Mouse (Mus musculus) Patski (cell line): ENCODE measurements around the gene Ahdc1. TPM values are rescaled to one million over a fixed set of nuclear protein-coding genes. Genes with fewer than 3 reads are reported as not detected.

Source experiments
- ATAC-seq: fragments of 100-300 bp; one replicate; pipeline ENCODE4 v1.8.0; 2021
- CTCF ChIA-PET: fragments of 350-600 bp; sonication (Branson Sonifier 250); formaldehyde crosslinking; loops from one replicate; lab custom pipeline; 2022; ENCODE audit warnings: inconsistent platforms; lab: Charles Lee
- POLR2A ChIA-PET: fragments of 350-600 bp; sonication (Branson Sonifier 250); formaldehyde crosslinking; loops from one replicate; lab custom pipeline; 2022; ENCODE audit warnings: antibody characterized with exemption, inconsistent platforms; lab: Charles Lee
- DNase-seq: peaks from one replicate; pipeline ENCODE4 v3.0.0-alpha.2; 2011; ENCODE audit warnings: low read depth, low spot score
- H3K27me3 ChIP-seq: fragments of 371-371 bp; one replicate; pipeline ENCODE4 v1.5.1; 2021
- CTCF ChIP-seq: fragments of 100-300 bp; IDR thresholded peaks from one replicate; pipeline ENCODE4 v1.5.1; 2021
- in situ Hi-C: fragments of 300-500 bp; cut with MboI; formaldehyde crosslinking; loops from 3 replicates; pipeline ENCODE4 v1.11.1; 2018; ENCODE audit warnings: low pct_unique_long_range_greater_than_20kb, mixed read lengths
- polyA plus RNA-seq: library from polyadenylated mRNA; unstranded; gene quantifications from one replicate; pipeline ENCODE4 v1.2.3, GENCODE M21; 2021

Ahdc1 gene
- polyA plus RNA-seq, 1 experiment from 2014 or later = 25.6 TPM

DNA sequence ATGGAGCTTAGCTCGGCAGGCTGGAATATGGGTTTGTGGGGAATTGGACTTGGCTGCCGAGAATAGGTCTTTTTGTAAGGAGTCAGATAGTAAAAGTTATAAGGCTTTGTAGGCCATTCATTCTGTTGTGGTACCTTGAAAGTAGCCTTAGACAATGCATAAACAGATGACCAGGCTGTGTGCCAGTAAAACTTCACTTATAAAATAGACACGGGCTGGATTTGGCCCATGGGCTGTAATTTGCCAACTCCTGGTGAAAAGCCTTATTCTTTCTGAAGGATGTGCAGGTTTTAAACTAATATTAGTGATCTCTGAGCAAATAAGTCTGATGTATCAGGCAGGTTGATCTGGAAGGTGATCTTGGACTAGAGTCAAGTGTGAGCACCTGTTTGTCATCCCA lies 24.9 kb downstream of the Ahdc1 start:
- ATAC-seq (no peak), DNase-seq (no peak)
- CTCF ChIA-PET = no interaction called here
- TF ChIP-seq CTCF = no peak
- in situ Hi-C loops = no loop called here
- no peaks in the 10 kb centered on the region for H3K27me3 ChIP-seq
- POLR2A ChIA-PET = no interaction called here

DNA sequence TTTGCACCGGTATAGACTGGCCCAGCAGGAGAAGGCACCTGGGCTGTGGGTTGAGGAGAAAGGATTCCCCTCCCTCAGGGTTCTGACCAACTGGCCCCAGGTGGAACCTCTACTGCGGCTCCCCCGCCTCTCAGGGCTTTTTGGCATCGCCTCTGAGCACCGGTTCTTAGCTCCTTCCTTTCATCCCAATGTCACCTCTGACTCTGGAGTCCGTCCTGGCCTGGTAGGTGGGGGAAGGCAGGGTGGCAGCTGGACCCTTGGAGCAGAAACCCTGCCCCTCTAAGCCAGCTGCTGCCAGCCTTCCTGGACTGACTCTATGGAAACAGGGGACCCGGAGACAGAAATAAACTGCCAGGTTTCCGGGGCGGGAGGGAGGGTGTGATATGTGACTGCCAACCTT lies 26.2 kb downstream of the Ahdc1 start:
- ChIA-PET CTCF (no interaction called here), POLR2A (interaction anchor here (0.5 kb wide), 1 partner anchor 15 kb away, joined by 5 read pairs; no protein-coding TSS in a partner anchor)
- in situ Hi-C loops = no loop called here
- no peaks in the 10 kb centered on the region for H3K27me3 ChIP-seq
- no peak for ATAC-seq
- no peak for TF ChIP-seq CTCF
- no peak for DNase-seq

DNA sequence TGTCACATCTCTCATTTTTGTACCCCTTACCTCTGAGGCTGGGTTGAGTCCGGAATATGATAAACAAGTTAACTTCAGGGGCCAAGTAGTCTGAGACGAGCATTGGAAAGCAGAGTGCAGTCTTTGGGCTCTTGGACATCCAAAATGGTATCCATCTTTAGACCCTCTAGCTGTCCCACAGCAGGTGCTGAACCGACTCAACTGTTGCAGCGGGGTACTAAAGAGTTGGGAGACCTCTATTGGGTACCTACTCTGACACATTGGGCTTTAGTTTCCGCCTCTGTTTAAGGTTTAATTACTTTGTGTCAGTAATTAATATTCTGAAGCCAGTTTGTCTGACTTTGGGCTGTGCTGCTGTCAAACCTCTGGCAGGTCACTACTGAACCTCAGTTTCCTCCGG lies 26.7 kb downstream of the Ahdc1 start:
- CTCF ChIA-PET = no interaction called here
- in situ Hi-C loops = no loop called here

DNA sequence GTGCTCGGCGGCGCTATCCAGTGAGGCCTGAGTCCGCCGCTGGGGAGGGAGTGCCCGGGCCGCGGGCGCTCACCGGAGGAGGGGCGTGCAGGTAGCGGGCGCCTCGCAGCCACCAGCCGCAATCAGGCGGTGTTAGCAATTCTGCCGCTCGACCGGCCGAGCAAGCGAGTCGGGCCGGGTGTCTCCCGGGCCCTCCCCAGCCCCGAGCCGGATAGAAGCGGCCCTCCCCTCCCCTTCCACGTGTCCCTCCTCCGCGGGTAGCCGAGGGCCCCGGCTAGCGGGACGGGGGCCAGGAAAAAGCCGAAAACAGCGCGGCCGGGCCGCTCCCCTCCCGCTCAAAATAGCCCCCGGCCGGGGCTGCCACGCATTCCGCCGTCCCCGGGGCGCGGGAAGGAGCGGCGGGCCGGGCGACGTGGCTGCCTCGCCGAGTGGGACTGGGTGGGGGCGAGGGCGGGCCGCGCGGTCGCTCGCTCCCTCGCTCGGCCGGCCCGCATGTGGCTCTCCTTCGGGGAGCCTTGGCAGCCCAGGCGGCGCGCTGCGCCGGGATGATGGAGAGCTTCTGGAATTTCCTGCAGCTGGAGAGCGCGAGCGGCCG lies 27.6 kb downstream of the Ahdc1 start:
- no peaks in the 10 kb centered on the region for H3K27me3 ChIP-seq
- TF ChIP-seq CTCF = no peak
- in situ Hi-C loops = no loop called here
- ATAC-seq = peak; percentile 45
- CTCF ChIA-PET = no interaction called here
- DNase-seq = no peak
- POLR2A ChIA-PET = interaction anchor here (0.6 kb wide), 1 partner anchor 616 kb away, joined by 3 read pairs; no protein-coding TSS in a partner anchor

More for the DNA sequence above, 26.7 kb downstream of the Ahdc1 start:
- ATAC-seq (no peak), DNase-seq (no peak)
- no peaks in the 10 kb centered on the region for H3K27me3 ChIP-seq
- no peak for TF ChIP-seq CTCF
- POLR2A ChIA-PET = interaction anchor here (0.5 kb wide), 1 partner anchor 15 kb away, joined by 5 read pairs; no protein-coding TSS in a partner anchor

DNA sequence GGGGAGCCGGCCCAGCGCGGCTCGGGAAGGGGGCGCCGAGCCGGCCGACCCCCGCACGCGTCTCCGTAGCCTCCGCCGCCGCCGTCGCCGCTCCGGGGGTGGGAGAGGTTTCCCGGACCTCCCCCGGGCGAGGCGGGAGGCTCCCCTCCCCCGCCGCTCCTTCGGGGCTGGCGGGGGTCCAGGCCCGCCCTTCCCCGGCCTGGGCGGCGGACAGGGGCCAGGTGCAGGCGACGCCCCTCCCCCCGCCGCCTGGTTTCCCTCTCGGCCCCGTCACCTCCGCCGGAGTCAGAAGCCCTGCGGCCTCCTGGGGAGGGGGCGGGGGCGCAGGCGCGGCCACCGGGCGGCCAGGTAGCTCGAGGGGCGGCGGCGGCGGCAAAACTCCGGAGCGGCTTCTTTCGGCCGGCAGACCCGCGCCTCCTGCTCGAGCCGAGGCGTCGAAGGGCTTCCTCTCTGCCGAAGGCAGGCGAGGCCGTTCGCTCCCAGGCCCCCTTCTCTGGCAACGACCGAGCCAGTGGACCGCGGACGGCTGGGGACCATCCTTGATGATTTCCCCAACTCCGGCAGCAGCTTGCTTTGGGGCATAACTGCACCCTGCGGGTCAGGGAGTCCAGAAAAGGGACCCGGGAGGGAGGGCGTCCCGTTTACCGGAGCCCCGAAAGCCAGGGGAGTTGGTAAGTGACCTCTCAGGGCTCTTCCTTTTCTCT lies 28.2 kb downstream of the Ahdc1 start:
- H3K27me3 ChIP-seq = no peaks in the 10 kb centered on the region
- no peak for ATAC-seq
- DNase-seq = no peak
- CTCF ChIA-PET = no interaction called here
- TF ChIP-seq CTCF = no peak
- in situ Hi-C loops = no loop called here
- POLR2A ChIA-PET = interaction anchor here (0.6 kb wide), 1 partner anchor 616 kb away, joined by 3 read pairs; no protein-coding TSS in a partner anchor

DNA sequence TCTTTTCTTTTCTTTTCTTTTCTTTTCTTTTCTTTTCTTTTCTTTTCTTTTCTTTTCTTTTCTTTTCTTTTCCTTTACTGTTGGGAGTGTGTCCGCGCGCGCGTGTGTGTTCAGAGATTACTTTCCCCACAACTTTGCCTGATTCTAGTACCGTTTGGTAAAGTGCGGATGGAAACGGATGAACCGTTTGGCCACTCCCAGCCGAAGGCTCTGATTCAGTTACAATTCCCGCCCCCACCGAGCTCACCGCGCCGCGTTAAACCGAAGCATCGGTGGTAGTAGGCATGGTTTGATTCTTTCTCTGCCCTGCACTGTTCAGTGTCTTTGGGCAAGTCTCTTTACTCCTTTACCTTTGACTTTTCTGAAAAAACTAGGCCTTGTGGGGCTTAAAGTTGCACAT lies 28.8 kb downstream of the Ahdc1 start:
- CTCF ChIA-PET = no interaction called here
- in situ Hi-C loops = no loop called here
- H3K27me3 ChIP-seq = no peaks in the 10 kb centered on the region
- POLR2A ChIA-PET = no interaction called here
- no peak for DNase-seq
- no peak for ATAC-seq
- TF ChIP-seq CTCF = no peak

DNA sequence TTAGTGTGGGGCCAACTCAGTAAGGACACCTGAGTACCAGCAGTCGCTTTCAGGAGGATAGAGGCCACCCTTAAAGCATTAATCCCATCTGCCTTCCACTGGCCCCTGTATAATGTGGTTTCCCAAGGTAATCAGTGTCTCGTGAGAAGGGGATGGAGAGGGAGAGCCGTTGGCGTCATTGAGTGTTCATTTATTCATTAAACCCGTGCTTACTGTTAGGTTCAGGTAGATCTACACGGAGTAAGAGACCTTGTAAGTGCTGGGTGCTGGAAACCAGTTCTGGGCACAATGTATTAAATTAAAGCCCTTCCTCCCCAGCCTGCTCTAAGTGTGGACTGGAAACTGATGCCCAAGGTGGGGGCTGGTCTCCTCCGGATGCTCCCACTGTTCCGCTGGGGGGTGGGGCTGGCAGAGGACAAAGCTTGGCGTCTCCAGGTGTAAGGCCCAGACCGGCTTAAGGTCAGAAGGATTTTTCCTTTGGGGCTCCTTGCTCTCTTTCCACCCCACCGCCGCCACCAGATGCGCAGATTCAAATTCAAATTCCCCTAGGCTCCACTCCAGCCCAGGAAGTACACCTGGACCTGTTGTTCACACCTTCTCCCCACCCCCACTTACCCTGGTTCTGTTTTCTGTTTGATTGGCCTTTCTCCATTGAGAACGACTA lies 29.3 kb downstream of the Ahdc1 start:
- ChIA-PET POLR2A (no interaction called here), CTCF (no interaction called here)
- no peak for ATAC-seq
- no peak for TF ChIP-seq CTCF
- in situ Hi-C loops = no loop called here
- no peak for DNase-seq
- no peaks in the 10 kb centered on the region for H3K27me3 ChIP-seq

DNA sequence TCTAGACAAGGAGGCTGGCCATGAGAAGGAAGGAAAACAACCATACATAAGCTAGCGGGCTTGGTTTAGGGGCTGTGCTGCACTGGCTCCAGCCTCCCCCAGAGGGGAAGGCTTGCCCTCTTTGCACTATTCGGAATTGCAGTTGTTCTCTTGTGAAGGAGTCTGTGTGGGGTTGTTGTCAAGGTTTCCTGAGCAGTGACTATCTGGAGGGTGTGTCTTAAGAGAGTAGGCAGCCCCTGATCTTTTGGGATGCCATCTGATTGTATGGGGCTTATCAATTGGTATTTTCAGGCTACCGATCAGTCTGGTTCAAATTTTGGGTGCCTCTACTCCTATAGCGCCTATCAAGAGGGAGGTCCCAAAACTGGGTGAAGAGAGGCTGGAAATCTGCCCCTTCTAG lies 31.2 kb downstream of the Ahdc1 start:
- no peak for TF ChIP-seq CTCF
- no peaks in the 10 kb centered on the region for H3K27me3 ChIP-seq
- in situ Hi-C loops = no loop called here
- ChIA-PET CTCF (no interaction called here), POLR2A (interaction anchor here (0.9 to 1.8 kb wide), 3 partner anchors 11 to 25 kb away, joined by 3 to 4 read pairs (median 3); no protein-coding TSS in a partner anchor)
- ATAC-seq = no peak
- no peak for DNase-seq

DNA sequence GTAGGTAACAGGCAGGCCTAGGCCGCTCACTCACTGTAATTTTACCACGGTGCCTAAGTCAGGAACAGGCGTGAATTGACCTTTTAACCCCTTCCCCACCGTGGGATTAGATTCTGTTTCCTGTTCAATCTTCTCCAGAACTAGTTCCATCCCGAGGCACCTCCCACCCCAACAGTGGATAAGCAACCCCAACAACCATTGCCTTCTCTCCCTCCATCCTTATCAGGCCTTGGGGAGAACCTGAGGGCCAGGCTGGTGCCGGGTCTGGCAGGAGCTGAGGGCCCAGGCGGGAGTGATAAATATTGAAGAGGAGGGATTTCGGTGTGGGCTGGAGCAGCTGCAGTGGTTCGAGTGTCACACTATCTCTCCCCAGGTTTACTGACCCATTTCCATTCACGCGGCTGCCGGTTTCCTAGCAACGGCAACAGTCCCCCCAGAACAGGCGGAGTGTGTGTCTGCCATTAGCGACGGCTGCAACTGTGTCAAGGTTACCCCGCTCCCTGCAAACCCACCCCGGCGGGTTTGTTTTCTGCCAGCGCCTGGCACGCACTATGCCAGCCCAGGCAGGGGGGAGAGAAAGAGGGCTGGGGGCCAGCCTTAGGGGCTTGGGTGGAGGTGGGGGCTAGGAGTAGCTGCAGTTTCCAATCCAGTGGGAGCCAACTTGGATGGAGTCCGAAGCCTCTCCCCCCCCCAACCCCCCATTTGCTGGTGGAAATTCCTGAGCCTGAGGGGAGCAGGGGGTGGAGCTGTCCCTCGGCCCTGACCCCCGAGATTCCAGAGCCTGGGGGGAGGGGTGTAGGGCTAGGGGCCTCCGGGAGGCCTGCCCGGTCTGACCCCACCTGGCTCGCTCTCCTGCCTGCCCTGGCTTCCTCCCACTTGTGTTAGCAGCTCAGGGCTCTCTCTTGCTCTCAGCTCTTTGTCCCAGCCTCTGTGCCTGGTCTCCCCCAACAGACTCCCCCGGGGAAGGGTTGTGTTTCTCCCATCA lies 31.9 kb downstream of the Ahdc1 start:
- H3K27me3 ChIP-seq = no peaks in the 10 kb centered on the region
- TF ChIP-seq CTCF = no peak
- ATAC-seq = no peak
- ChIA-PET CTCF (no interaction called here), POLR2A (interaction anchor here (0.9 to 1.8 kb wide), 2 partner anchors 10 to 14 kb away, joined by 3 to 4 read pairs; no protein-coding TSS in a partner anchor)
- in situ Hi-C loops = no loop called here
- no peak for DNase-seq
